Mouse (Mus musculus) frontal cortex, postnatal 10 days (tissue): ENCODE results near the gene Asic2.

Experiments
- DNase-seq, 2 experiments: peaks; one replicate each; pipeline ENCODE4 v3.0.0; 2022; ENCODE audit warnings: low spot score in 2 of 2, mixed read lengths in 1 of 2

The Asic2 gene

DNA sequence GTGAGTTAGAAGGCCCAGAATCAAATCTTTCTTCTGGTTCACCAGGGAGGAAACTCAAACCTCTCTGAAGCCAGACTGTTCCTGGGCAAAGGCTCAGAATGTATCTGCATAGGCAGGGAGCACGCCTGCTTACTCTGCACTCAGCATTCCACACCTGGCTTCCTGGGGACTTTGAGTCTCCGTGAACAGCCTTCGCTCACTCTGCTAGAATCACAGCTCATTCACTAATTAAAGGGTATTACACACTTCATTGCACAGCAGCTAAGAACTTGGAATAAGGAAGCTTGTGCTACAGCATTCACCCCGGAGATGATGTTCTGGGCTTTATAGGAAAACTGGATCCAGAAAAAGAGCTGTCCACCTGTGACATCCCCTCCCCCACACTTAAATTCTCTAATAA is 3.7 kb downstream of the Asic2 start:
- no peak for DNase-seq

- no peak for DNase-seq
Observed at GRCm38 (mm10) chr11:81954398-81954797, 13.9 kb downstream of the Asic2 start.

DNA sequence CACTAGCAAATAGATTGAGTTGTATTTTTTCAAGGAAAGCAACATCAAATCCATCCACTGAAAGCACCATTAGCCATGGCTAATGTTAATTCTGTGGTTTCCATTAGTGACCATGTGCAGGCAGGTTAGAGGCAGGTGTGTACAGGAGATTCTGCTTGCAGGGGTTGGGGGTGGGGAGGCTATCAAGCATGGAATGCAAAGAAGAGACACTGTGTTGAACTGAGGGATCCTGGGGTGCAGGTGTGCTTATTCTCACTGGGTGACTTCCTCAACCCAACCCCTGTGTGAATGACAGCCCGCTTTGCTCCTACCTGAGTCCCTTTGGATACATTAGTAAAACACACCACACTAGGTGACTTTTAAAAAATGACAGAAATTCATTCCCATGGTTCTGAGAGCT is 20.2 kb downstream of the Asic2 start:
- DNase-seq: no peak

GRCm38 (mm10) chr11:81942167-81942566 is 26.1 kb downstream of the Asic2 start:
- no peak for DNase-seq

DNA sequence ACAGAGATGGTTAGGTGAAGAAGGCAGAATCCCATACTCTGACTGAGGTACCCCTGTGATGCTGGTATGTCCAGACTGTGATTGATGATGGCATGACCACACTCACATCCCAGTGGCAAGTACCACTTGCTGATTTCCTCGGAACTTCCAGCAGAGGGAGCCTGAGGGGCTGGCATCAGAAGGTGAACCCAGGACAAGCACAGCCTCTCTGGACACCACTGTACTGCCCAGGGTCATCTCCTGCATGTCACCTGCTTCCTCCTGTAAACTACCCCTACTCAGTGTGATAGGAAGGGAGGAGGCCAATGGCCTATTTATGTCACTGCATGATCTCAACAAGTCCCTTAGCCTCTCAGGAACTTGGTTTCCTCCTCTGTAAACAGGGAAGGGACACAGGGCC is 27.3 kb downstream of the Asic2 start:
- peak in 1 of 2 experiments; percentile 24 for DNase-seq

GRCm38 (mm10) chr11:81937516-81937915 is 30.7 kb downstream of the Asic2 start:
- no peak for DNase-seq

GRCm38 (mm10) chr11:81926393-81926792 is 41.9 kb downstream of the Asic2 start:
- no peak for DNase-seq

DNA sequence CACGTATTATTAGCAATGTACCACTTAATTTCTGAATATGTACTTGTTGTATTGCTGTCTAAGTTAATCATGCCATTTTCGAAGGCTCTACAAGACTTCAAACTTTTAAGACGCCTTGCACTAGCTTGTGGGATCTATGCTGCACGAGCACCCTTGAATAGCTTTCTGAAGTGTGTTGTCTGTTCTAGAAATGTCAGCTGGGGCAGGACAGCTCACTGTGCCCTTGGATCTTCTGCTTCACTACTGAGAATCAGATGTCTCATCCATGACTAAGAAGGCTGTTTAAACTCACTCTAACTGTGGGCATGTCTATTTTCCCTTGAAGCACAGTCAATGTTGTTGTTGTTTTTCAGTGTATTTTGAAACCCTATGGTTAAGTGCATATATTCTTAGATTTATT is 44.6 kb downstream of the Asic2 start:
- no peak for DNase-seq

DNA sequence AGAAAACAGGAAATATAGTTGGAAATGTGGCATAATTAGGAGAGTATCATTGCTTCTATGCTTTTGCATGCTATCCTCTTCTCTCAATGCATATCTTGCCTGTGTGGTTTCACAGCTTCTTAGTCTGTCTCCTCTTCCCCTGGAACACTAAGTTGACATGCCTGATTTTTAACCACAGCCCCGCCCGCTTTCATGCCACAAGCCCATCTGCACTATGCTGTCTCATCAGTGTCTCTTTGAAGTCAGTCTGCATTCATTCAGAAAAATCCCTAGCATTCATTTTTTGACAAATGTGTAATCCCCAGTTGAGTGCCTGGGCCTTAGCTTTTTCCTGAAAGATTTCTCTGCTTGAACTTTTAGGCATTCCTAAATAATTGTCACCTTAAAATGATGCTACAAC is 45.2 kb downstream of the Asic2 start:
- DNase-seq: no peak

GRCm38 (mm10) chr11:81915501-81915900 is 52.8 kb downstream of the Asic2 start:
- DNase-seq: no peak

GRCm38 (mm10) chr11:81913071-81913470 is 55.2 kb downstream of the Asic2 start:
- DNase-seq: no peak

DNA sequence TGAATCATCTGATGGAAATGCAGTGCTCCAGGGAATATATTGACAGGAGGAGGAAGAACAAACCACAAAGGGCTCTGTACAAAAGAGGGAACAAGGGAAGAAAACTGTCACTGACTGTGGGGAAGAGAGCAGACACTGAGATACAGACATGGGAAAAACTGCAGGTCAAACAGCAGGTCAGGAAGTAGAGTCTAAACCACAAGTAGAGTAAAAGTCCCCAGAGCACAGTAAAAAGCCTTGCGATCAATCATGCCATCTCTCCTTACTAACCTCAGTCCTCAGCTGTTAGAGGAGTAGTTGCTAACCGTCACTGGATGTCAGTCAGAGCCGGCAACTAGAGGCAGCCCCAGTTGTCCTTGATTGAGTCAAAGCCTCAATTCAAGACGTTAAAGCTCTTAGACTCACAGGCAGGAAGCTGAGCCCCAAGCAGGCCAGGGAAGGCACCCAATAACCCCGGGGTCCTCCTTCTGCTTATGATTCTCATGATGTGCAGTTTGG is 58.8 kb downstream of the Asic2 start:
- no peak for DNase-seq

DNA sequence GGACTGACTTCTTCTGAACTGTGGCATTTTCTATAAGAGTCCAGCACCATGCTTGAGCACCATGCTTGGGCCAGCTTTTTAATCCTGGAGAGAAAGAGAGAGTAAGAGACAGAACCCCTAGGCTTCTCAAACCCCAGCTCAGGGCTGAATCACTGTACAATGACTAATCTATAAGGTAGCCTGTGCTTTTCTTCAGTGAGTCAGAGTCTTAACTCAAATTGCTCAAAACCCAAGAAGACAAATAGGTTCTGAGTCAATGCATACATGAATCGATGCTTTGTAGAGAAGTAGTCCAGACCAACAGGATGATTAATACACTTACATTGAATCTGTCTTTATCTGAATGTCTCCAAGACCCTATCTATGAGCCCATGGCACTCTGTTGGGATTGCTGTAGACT is 59.5 kb downstream of the Asic2 start:
- no peak for DNase-seq

DNA sequence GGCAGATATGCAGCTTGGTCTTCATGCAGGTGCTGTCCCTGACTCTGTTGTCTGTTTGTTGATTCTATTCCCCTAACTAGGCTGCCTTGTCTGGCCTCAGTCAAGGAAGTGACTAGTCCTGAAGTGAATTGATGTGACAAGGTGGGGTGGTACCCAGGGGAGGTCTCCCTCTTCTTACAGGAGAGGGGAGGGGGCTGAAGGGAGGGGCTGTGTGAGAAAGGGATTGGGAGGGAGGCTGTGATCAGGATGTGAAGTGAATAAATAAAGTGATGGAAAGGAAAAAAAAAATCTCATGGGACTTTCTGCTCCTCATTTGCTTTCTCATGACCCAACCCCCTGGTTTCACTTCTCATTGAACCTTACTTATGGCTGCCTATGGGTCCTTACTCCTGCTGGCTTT is 65.9 kb downstream of the Asic2 start:
- DNase-seq: no peak

GRCm38 (mm10) chr11:81897547-81898354 is 70.5 kb downstream of the Asic2 start:
- DNase-seq: peak; percentile 41 to 42

GRCm38 (mm10) chr11:81896511-81896910 is 71.7 kb downstream of the Asic2 start:
- no peak for DNase-seq

GRCm38 (mm10) chr11:81871506-81872213 is 96.6 kb downstream of the Asic2 start:
- no peak for DNase-seq

GRCm38 (mm10) chr11:81865661-81866382 is 102.4 kb downstream of the Asic2 start:
- no peak for DNase-seq

- DNase-seq: peak; percentile 22 to 40
Observed at GRCm38 (mm10) chr11:81860250-81860972, 107.8 kb downstream of the Asic2 start, which contains the start of gene 5530401A14Rik. 5530401A14Rik (plus strand) TSS chr11:81860673.

DNA sequence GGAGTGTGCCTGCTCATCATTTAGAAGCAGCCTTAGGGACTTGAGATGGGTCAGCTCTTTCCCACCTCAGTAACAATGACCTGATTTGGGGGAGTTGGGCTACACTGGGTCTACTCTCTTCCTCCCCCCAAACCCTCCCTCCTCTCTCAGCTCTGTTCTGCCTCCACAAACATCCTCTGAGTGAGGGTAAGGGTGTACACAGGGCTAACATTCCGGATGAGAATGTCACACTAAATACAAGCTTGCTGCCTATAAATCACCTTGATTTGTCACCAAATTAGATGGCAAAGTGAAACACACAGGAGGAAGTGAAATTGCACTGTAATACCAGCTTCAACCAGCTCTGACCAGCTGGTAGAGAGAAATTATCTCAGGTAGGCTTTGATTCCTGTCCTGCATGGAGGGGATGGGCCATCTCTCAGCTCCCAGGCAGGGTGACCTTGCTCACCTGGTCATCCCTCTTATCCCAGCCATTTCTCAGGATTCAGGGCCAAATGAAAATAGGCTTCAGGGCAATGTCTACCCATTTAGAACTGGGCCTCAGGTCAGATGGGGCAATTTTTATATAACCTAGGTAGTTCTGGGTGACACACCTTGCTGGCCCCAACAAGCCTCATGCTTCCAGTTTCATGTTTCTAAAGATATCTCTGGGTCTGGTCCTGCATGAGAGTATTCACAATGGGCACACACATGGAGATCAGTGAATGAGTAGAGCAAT is 120.3 kb downstream of the Asic2 start:
- DNase-seq: no peak

GRCm38 (mm10) chr11:81845686-81846036 is 122.6 kb downstream of the Asic2 start:
- DNase-seq: no peak
